Mouse (Mus musculus) ES-E14 (cell line): ENCODE results near the gene Nlrp6.

ENCODE experiments used
- MAFK ChIP-seq: IDR thresholded peaks from 2 replicates; pipeline ENCODE4 v1.6.1; 2014; ENCODE audit warnings: mild to moderate bottlenecking, low read depth, low read length, inconsistent platforms; ENCODE audit not compliant: insufficient read depth
- ZNF384 ChIP-seq: IDR thresholded peaks from 2 replicates; pipeline ENCODE4 v1.6.1; 2012; ENCODE audit warnings: low read depth, low read length, inconsistent platforms

DNA sequence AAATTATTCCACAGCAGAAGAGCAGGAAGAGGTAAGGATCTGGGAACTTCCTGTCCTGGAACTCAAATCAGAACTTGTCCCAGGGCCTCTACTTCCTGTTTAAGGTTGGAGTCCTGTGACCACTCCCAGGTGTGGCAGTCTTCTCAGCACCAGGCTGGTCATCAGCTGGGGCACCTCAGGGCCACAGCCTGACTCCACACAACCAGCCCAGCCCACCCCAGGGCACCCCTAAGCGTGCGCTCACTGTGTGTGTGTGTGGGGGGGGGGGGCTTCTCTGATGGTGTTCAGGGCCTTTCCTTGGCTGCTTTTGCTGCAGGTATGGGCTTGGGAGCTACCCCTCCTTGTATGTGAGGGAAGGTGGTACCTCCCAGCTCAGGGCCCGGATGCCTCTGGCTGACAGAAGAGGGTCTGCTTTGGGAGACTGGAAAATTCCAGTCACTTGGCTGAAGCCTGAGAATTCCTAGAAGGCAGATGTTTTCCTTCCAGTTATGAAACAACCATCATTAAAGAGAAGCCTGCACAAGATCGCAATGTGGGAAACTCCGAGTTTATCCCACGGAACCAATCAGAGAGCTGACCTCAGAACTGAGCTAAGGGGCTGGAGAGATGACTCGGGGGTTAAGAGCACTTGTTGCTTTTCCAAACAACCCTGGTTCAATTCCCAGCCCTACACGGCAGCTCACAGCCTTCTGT, 50.9 kb downstream of the Nlrp6 start:
- TF ChIP-seq ZNF384 (no peak), MAFK (no peak)
